In the genomic region with DNA sequence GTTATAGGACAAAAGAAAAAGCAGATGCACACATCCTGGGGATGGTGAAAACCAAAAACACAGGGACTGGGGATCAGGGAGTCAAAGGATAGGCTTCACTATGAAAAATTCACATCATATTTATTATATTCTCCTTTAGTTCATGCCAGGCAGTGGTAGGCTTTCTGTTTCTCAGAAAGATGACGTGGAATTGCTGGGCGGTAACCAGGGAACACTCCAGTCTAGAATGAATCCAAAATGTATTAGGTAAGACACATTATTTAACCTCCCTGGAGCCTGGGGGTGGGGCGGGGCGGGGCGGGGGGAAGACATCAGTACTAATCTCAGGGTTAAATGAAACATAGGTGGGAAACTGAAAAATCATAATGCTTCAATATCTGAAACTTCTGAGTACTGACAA, we compare ENCODE assay signal across 12 mouse cellular contexts. TPM values are rescaled to one million over a fixed set of nuclear protein-coding genes. Genes with fewer than 3 reads are reported as not detected.
A peak's percentile ranks its signal among the peaks of the same experiment; 100 is the strongest.
DNase-seq lines count a peak whose midpoint lies in the region; ATAC-seq and TF ChIP-seq lines count a peak whose summit lies in the region.
"Had no signal": no experiment of that assay in that cellular context is flagged by ENCODE, and none has a peak within 500 bp of the region (broad histone marks: within the 10 kb centered on the region; RNA-seq: fewer than 3 reads in every experiment).

No protein-coding gene starts in this region.

- no peak for ATAC-seq in heart, postnatal 0 days (ENCODE audit: insufficient read depth, low read depth)
- no peak for ATAC-seq in stomach, embryonic 16.5 days (ENCODE audit: insufficient read depth, low FRiP score)
- no peak for ATAC-seq in stomach, postnatal 0 days (ENCODE audit: low FRiP score, low TSS enrichment)
- ATAC-seq in lung, postnatal 0 days: no peak
- ATAC-seq in CD4-positive, CD25-positive, alpha-beta regulatory T cell, adult 4 months: no peak

- no peak overlapping the region for H3K27ac ChIP-seq in heart, postnatal 0 days (ENCODE audit: low read depth)
- H3K27ac ChIP-seq in stomach, embryonic 16.5 days (ENCODE audit: low read length): no peak overlapping the region
- H3K27ac ChIP-seq in stomach, postnatal 0 days (replicated peaks): no peak overlapping the region
- peak overlapping the region; percentile 21; the same call in 1 of the 2 replicates for H3K27ac ChIP-seq in lung, postnatal 0 days (ENCODE audit: low read length)
- H3K27ac ChIP-seq: heart, embryonic 10.5 days had no signal

- DNase-seq in heart, postnatal 0 days (ENCODE audit: low spot score): no peak
- no peak for DNase-seq in heart, adult 8-10 months (ENCODE audit: low spot score)
- no peak for DNase-seq in stomach, postnatal 0 days (ENCODE audit: low spot score)
- DNase-seq in lung, postnatal 0 days (ENCODE audit: low spot score): peak; percentile 55
- DNase-seq in thymus, postnatal 4 days: no peak
- no peak for DNase-seq in kidney, adult 9 months
- DNase-seq: cerebellum, adult 18-20 months had no signal

- H3K9ac ChIP-seq in heart, postnatal 0 days (replicated peaks; ENCODE audit: low read depth, low read length): no peak overlapping the region
- no peak overlapping the region for H3K9ac ChIP-seq in stomach, embryonic 16.5 days (ENCODE audit: low read length)
- H3K9ac ChIP-seq in stomach, postnatal 0 days (ENCODE audit: low read length): no peak overlapping the region
- no peak overlapping the region for H3K9ac ChIP-seq in lung, postnatal 0 days (replicated peaks; ENCODE audit: low read depth)

- no peak for TF ChIP-seq CTCF in heart, postnatal 0 days (IDR thresholded peaks at IDR 0.05; ENCODE audit: low read depth)
- no peak for TF ChIP-seq CTCF in stomach, postnatal 0 days (IDR thresholded peaks at IDR 0.05; ENCODE audit: low read depth)
- TF ChIP-seq CTCF in lung, postnatal 0 days (IDR thresholded peaks at IDR 0.05): no peak

- H3K4me2 ChIP-seq in heart, postnatal 0 days (ENCODE audit: low read depth, low read length): peak overlapping the region; percentile 66
- no peak overlapping the region for H3K4me2 ChIP-seq in stomach, embryonic 16.5 days (ENCODE audit: low read depth, low read length)
- no peak overlapping the region; the same call in 1 of the 2 replicates for H3K4me2 ChIP-seq in stomach, postnatal 0 days (replicated peaks; ENCODE audit: low read depth)
- H3K4me2 ChIP-seq in lung, postnatal 0 days (replicated peaks; ENCODE audit: low read depth, low read length): peak overlapping the region; percentile 79

- H3K9me3 ChIP-seq in heart, postnatal 0 days (replicated peaks; ENCODE audit: control insufficient read depth, low read length): no peaks in the 10 kb centered on the region
- H3K9me3 ChIP-seq in stomach, embryonic 16.5 days (replicated peaks; ENCODE audit: control insufficient read depth, low read length): no peaks in the 10 kb centered on the region
- no peaks in the 10 kb centered on the region for H3K9me3 ChIP-seq in stomach, postnatal 0 days (ENCODE audit: control insufficient read depth, low read length)
- H3K9me3 ChIP-seq in lung, postnatal 0 days (ENCODE audit: low read length): no peaks in the 10 kb centered on the region
- H3K9me3 ChIP-seq: heart, embryonic 10.5 days had no signal

- H3K36me3 ChIP-seq in heart, postnatal 0 days (replicated peaks; ENCODE audit: control insufficient read depth, insufficient read depth, low read length): no peaks in the 10 kb centered on the region
- no peaks in the 10 kb centered on the region for H3K36me3 ChIP-seq in stomach, embryonic 16.5 days (ENCODE audit: control insufficient read depth, insufficient read depth, low read length)
- H3K36me3 ChIP-seq in stomach, postnatal 0 days (ENCODE audit: control insufficient read depth, insufficient read depth, low read length): no peaks in the 10 kb centered on the region
- H3K36me3 ChIP-seq in lung, postnatal 0 days (ENCODE audit: insufficient read depth, low read length): no peaks in the 10 kb centered on the region
- H3K36me3 ChIP-seq: heart, embryonic 10.5 days had no signal

- TF ChIP-seq EP300 in heart, postnatal 0 days (IDR thresholded peaks at IDR 0.05; ENCODE audit: low read depth): no peak
- TF ChIP-seq EP300 in stomach, postnatal 0 days (optimal IDR thresholded peaks at IDR 0.05): no peak
- TF ChIP-seq EP300 in lung, postnatal 0 days (IDR thresholded peaks at IDR 0.05): no peak

- no peaks in the 10 kb centered on the region for H3K4me1 ChIP-seq in heart, postnatal 0 days (ENCODE audit: control insufficient read depth, insufficient read depth)
- no peaks in the 10 kb centered on the region; the same call in 1 of the 2 replicates for H3K4me1 ChIP-seq in stomach, embryonic 16.5 days (ENCODE audit: control insufficient read depth, insufficient read depth, low read length)
- H3K4me1 ChIP-seq in stomach, postnatal 0 days (replicated peaks; ENCODE audit: control insufficient read depth, insufficient read depth): no peaks in the 10 kb centered on the region
- H3K4me1 ChIP-seq in lung, postnatal 0 days (ENCODE audit: insufficient read depth, low read depth, low read length): no peaks in the 10 kb centered on the region; the same call in 1 of the 2 replicates
- H3K4me1 ChIP-seq: heart, embryonic 10.5 days had no signal

- H3K4me3 ChIP-seq in heart, postnatal 0 days (ENCODE audit: low read depth, low read length): no peak overlapping the region
- peak overlapping the region; percentile 3; the same call in 1 of the 2 replicates for H3K4me3 ChIP-seq in stomach, embryonic 16.5 days (replicated peaks; ENCODE audit: low read length)
- H3K4me3 ChIP-seq in stomach, postnatal 0 days (ENCODE audit: low read depth, low read length): no peak overlapping the region
- peak overlapping the region; percentile 69 for H3K4me3 ChIP-seq in lung, postnatal 0 days (ENCODE audit: low read depth, low read length)
- H3K4me3 ChIP-seq: erythroblast, embryonic 14.5 days; heart, embryonic 10.5 days had no signal

- 83% methylated on average over 5 of the region's 5 CpGs for WGBS in heart, postnatal 0 days
- WGBS in stomach, embryonic 16.5 days: 80% methylated on average over 5 of the region's 5 CpGs
- 76% methylated on average over 5 of the region's 5 CpGs for WGBS in stomach, postnatal 0 days
- WGBS in lung, postnatal 0 days: 67% methylated on average over 5 of the region's 5 CpGs

- H3K27me3 ChIP-seq in heart, postnatal 0 days (ENCODE audit: control insufficient read depth, insufficient read depth, low read length): no peaks in the 10 kb centered on the region
- H3K27me3 ChIP-seq in stomach, embryonic 16.5 days (ENCODE audit: control insufficient read depth, insufficient read depth, low read length): no peaks in the 10 kb centered on the region
- no peaks in the 10 kb centered on the region for H3K27me3 ChIP-seq in stomach, postnatal 0 days (ENCODE audit: control insufficient read depth, insufficient read depth, low read length)
- no peaks in the 10 kb centered on the region for H3K27me3 ChIP-seq in lung, postnatal 0 days (replicated peaks; ENCODE audit: insufficient read depth, low read length)

RNA-seq across cellular contexts. Expression of a gene that starts 1.8 kb away (rescaled TPM):
- 18.0 and 31.0 TPM in 2 replicates for total RNA-seq in heart, postnatal 0 days (2014; rRNA removed; ENCODE audit: low replicate concordance)
- polyA plus RNA-seq in heart, postnatal 0 days (2015; fragmentation: Nextera tagmentation; extraction: Ambion mirVana): 67.7 TPM in 2 replicates
- total RNA-seq in heart, adult 8-10 months (2022): 10 to 100 TPM; 40.5 to 94.2 (median 53.1) TPM
- 32.7 and 38.8 TPM in 2 replicates for polyA plus RNA-seq in stomach, embryonic 16.5 days (2015; fragmentation: Nextera tagmentation; extraction: Ambion mirVana)
- polyA plus RNA-seq in stomach, postnatal 0 days (2015; fragmentation: Nextera tagmentation; extraction: Ambion mirVana): 84.1 and 87.8 TPM in 2 replicates
- 338 and 424 TPM in 2 replicates for polyA plus RNA-seq in lung, postnatal 0 days (2015; fragmentation: Nextera tagmentation; extraction: Ambion mirVana)
- polyA plus RNA-seq in CD4-positive, CD25-positive, alpha-beta regulatory T cell, adult 4 months (2017; shearing (Covaris generic)): 100 to 1,000 TPM; 163 to 168 TPM
- total RNA-seq: megakaryocyte-erythroid progenitor cell, adult 5-6 weeks had no signal

Comparison
In these comparisons a context has a peak if more than half of its experiments do, and no peak if none do; other contexts are left out.
1. H3K4me3 ChIP-seq: peak in stomach, embryonic 16.5 days (single experiment) and lung, postnatal 0 days (single experiment); none in heart, postnatal 0 days (single experiment) and stomach, postnatal 0 days (single experiment).
2. H3K4me2 ChIP-seq: peak in heart, postnatal 0 days (single experiment) and lung, postnatal 0 days (single experiment); none in stomach, embryonic 16.5 days (single experiment) and stomach, postnatal 0 days (single experiment).